Mouse (Mus musculus) kidney, postnatal 25 days (tissue): ENCODE measurements around the gene Gm28308.

Source experiments
- DNase-seq, 2 experiments: peaks; one replicate each; pipeline ENCODE4 v3.0.0; 2021; ENCODE audit warnings: mixed read lengths in 2 of 2

Gm28308 gene

GRCm38 (mm10) chr6:52165441-52166370 is 47.4 kb downstream of the Gm28308 start:
- peak; percentile 44 to 66 for DNase-seq

DNA sequence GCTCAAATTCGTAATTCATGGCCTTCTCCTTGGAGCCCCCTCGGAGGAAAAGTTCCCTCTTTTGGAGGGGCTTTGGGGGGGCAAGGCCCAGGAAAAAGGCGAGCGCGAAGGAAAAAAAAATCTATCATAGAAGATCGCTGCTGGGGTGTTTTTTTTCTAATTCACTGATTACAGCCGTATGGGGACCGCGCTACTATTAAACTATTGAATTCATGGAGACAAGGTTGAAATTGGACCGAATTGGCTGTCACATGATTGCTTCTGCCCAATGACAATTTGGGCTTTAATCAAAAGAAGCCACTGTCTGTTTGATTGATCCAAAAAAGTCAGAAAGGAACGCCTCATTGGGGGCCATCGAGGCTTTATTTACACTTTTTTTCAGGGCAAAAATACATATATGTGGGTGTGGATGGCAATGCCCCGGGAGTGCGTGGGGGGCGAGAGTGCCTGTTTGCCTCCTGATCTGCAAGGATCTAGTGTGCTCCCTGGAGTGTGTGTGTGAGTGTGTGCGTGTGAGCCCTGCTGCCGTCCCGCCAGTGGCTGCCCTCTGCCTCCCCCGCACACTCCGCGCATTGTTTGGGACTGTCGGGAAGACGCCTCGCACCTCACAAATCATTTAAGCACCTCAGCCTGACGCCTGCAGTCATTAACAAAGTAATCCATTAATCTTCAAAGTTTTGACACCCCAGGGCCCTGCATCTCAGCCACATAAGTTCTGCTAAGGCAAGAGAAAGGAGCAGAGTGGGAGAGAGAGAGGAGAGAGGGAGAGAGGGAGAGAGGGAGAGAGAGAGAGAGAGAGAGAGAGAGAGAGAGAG is 48.3 kb downstream of the Gm28308 start, which contains the start of gene Hoxa2:
Gene Hoxa2, minus strand, starts transcription at position 206 of the 815 bp plus-strand sequence.
- DNase-seq: peak; percentile 21 to 55

DNA sequence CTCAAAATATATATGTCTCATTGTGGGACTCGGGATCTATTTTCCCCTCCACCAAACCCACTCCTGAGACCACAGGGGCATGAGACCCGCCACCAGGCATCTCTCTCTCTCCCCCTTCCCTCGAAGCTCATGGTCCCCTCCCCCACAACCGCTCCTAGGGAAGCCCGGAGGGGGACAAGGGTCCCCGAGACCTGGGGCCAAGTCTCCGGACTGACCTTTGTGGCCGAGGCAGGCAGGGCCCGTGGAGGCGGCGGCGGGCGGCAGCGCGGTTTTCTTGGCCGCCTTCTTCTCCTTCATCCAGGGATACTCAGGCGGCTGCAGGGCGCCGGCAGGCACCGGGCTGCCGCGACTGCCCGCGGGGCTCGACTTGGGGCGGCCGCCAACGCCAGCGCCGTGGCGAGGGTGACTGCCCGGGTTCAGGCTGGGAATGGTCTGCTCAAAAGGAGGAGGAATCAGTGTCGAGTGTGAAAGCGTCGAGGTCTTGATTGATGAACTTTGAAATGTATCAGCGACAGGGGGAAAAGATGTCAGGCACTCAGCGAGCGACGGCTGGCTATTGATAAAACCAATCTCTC is 49.0 kb downstream of the Gm28308 start:
- peak; percentile 29 to 59 for DNase-seq

DNA sequence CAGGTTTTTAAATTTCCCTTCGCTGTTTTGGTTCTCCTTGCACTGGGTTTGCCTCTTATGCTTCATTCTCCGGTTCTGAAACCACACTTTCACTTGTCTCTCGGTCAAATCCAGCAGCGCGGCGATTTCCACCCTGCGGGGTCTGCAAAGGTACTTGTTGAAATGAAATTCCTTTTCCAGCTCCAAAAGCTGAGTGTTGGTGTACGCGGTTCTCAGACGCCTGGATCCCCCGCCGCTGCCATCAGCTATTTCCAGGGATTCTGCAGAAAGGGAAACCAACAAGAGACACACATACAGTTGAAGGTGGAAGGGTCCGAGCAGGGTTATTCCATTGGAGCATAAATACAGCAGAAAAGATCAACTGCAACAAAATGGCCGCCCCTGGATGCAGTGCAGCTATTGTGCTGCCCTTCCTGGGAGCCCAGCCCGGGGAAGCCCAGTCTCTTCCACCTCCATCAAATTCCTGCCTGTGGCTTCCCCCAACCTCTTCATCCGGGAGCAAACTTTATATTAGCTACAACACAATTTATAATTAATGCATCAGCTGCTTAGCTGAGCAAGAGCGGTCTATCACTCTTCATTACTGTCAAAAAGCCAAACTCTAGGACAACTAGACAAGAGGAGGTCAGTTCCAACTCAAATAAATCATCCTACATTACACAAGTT is 49.6 kb downstream of the Gm28308 start:
- peak in 1 of 2 experiments; percentile 11 for DNase-seq

- no peak for DNase-seq
These were observed 50.4 kb downstream of the Gm28308 start for GRCm38 (mm10) chr6:52162611-52163365.

GRCm38 (mm10) chr6:52162093-52162380 is 51.1 kb downstream of the Gm28308 start:
- DNase-seq: peak in 1 of 2 experiments; percentile 33

- DNase-seq: peak in 1 of 2 experiments; percentile 23
These were observed 51.6 kb downstream of the Gm28308 start for GRCm38 (mm10) chr6:52161336-52162092.

- peak; percentile 75 to 90 for DNase-seq
These were observed 52.4 kb downstream of the Gm28308 start for GRCm38 (mm10) chr6:52160511-52161335.

DNA sequence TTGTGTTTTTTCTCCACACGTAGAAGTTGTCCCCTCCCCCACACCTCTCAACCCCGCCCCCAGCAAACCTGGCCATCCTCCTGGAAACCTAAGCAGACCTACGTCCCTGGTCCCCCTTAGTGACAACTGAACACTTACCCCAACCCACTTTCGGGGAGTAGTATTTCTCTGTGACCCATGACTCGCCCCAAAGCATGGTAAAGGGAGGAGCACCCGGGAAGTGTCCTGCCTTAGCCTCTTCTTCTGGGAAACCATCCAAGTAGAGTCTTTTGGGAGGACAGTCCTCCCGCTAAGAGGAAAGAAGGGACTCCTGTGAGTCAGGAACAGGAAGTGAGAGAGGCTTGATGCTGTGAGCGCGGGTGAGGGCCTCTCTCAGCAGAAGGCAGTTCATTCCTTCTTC is 53.2 kb downstream of the Gm28308 start:
- peak; percentile 33 to 67 for DNase-seq

DNA sequence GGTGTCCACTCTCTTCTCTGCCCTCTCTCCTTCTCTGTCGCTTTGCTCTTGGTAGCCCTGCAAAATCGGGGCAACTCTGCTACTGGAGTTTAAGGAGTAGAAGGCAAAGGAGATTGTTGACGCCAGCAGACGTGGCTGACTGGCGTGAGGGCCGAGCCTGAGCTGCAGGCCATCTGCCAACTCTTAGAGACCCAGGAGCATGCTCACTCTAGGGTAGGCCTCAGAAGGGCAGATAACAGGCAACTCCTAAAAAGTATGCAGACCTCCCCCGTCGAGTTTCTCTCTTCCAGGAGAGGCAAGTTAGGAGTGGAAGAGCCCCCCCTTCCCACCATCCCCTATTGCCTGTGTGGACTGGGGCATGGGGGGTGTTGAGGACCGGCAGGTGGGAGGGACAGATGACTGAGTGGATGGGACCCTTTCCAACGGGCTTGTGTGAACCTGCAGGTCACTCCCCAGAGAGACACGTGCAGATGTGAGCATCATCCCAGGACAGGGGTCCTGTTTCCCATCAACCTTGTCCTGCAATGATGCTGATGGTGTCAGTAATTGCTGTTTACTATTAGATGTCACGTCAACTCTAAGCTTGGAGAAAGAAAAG is 53.9 kb downstream of the Gm28308 start:
- DNase-seq: peak; percentile 64 to 77

DNA sequence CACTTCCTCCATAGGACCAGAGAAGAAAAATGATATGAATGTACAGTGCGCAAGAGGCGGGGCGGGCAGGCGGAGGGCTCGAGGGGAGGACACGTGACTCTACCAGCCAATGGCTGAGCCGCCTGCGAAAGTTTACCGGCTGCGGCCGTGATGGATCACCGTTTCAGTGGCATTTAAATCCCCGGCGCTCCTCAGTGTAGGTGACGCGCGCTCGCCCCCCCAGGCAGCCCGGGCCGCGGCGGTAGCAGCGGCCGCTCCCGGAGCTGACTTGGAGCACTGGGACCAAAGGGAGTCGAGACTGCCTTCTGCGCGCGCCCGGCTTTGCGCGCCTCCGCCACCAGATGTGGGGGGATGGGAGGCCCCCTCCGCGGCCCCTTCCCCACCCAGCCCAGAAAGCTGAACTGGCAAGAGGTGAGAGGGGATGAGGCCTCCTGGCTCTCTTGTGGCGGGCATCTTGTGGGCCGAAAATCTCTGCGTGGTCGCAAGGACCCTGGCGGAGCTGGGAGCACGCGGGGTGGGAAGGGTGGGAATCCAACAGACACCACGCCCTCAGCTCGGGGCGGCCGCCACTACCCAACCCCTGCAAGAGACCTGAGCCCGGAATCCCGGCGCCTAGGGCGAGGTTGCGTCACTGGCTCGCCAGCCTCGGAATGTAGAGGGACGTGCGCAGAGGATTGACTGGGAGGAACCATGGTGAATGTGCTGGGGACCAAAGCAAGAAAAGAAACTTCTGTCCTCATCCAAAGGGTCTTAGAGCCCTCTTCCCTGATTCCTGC is 54.7 kb downstream of the Gm28308 start, which contains the start of gene Hoxa1:
Gene Hoxa1, minus strand, starts transcription at position 42 of the 776 bp plus-strand sequence.
- DNase-seq: peak; percentile 91 to 96

- no peak for DNase-seq
These were observed 55.5 kb downstream of the Gm28308 start for GRCm38 (mm10) chr6:52157466-52158275.

GRCm38 (mm10) chr6:52156551-52157200 is 56.5 kb downstream of the Gm28308 start:
- no peak for DNase-seq

- DNase-seq: no peak
These were observed 57.7 kb downstream of the Gm28308 start for GRCm38 (mm10) chr6:52155471-52155870.

DNA sequence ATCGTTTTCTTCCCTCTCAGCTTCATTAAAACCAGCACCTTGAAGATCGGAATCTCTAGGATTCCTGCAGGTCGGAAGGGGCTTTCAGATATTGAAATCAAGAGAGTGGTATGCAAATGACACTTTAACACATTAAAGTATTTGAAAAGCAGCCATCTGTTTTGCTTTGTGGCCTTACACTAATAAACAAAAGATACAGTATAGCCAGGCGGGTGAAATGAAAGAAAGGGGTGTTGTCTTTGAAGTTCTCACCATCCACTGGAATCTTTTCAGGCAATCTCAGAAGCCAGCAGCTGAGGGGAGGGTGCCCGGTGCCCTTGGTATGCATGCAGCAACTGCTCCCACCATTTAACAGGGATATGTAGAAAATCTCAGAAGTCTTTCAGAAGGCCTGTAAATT is 59.1 kb downstream of the Gm28308 start:
- DNase-seq: no peak

DNA sequence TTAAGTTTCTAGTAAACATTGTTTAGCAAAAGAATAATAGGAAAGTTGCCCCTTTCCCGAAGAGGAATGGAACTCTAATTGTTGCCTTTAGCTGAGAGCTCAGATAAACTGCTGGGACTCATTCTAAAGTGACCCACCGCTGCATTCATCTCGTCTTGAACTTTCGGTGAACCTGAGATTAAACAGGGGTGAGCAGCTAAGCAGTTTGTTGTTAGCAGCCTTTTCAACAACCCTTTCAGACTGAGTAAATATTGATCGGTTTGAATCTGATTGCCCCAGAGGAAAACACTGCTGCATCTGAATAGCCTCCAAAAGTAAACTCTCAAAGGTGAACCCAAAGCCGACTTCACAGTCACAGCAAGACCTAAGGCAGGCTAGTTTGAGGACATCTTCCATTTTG is 59.9 kb downstream of the Gm28308 start:
- no peak for DNase-seq
